Comparison of ENCODE assay signal across 10 mouse cellular contexts in genomic region chr13:12072112-12072511, GRCm38 (mm10). TPM values are rescaled to one million over a fixed set of nuclear protein-coding genes. Genes with fewer than 3 reads are reported as not detected.
DNase-seq lines count a peak whose midpoint lies in the region; TF ChIP-seq lines count a peak whose summit lies in the region.
"Had no signal": no experiment of that assay in that cellular context is flagged by ENCODE, and none has a peak within 500 bp of the region (broad histone marks: within the 10 kb centered on the region; RNA-seq: fewer than 3 reads in every experiment).

No protein-coding gene starts in this region.

- H3K4me3 ChIP-seq in layer of hippocampus, adult 2 months = no peak overlapping the region
- H3K4me3 ChIP-seq: liver, embryonic 15.5 days had no signal

- peak; percentile 45 for DNase-seq in adrenal gland, postnatal 14 days
- DNase-seq in adrenal gland, adult 8-10 months = no peak
- no peak for DNase-seq in layer of hippocampus, adult 2 months (ENCODE audit: low spot score in 2 of 2)
- DNase-seq in layer of hippocampus, adult 11-12 months (ENCODE audit: low spot score) = no peak
- peak; percentile 77 for DNase-seq in brain, embryonic 14.5 days (ENCODE audit: low read depth)
- peak; percentile 27 for DNase-seq in mesoderm, embryonic 11.5 days (ENCODE audit: low read depth, low spot score)
- no peak for DNase-seq in frontal cortex, postnatal 36 days (ENCODE audit: low spot score in 2 of 2)
- DNase-seq in right cerebral cortex, postnatal 14 days = no peak

- no peak for TF ChIP-seq POLR2A in brain, embryonic 14.5 days (IDR thresholded peaks at IDR 0.05; ENCODE audit: borderline replicate concordance, extremely low read depth, insufficient read depth, insufficient read length, poor library complexity, severe bottlenecking)

- H3K27ac ChIP-seq in layer of hippocampus, adult 2 months = peak overlapping the region; percentile 32; the same call in 1 of the 2 replicates
- H3K27ac ChIP-seq: liver, embryonic 15.5 days had no signal

- TF ChIP-seq CTCF in layer of hippocampus, adult 2 months (conservative IDR thresholded peaks at IDR 0.05) = no peak
- no peak for TF ChIP-seq CTCF in brain, embryonic 14.5 days (IDR thresholded peaks at IDR 0.05; ENCODE audit: borderline replicate concordance, extremely low read depth, insufficient read depth, insufficient read length)

RNA-seq across cellular contexts. Expression of gene Ryr2, which starts 34.6 kb away (rescaled TPM):
- 15.3 and 17.2 TPM in 2 replicates for total RNA-seq in adrenal gland, postnatal 14 days (2021)
- total RNA-seq in adrenal gland, adult 8-10 months (2022) = 10 to 100 TPM; 12.9 to 33.9 (median 20.0) TPM
- total RNA-seq in layer of hippocampus, adult 2 months (2021) = 100 to 1,000 TPM; 251 to 264 TPM
- polyA plus RNA-seq in brain, embryonic 14.5 days (2012; rRNA removed) = 6.1 and 12.7 TPM in 2 replicates
- polyA plus RNA-seq: inflammation-experienced regulatory T-cells, adult 6 months had no signal

Comparison
In these comparisons a context has a peak if more than half of its experiments do, and no peak if none do; other contexts are left out.
1. DNase-seq: peak in adrenal gland, postnatal 14 days (single experiment), brain, embryonic 14.5 days (single experiment) and mesoderm, embryonic 11.5 days (single experiment); none in adrenal gland, adult 8-10 months (single experiment), layer of hippocampus, adult 2 months (0 of 2), layer of hippocampus, adult 11-12 months (single experiment), frontal cortex, postnatal 36 days (0 of 2) and right cerebral cortex, postnatal 14 days (single experiment).
2. RNA of gene Ryr2, which starts 34.6 kb away (total RNA-seq): 251 to 264 TPM in layer of hippocampus, adult 2 months; 12.9 to 33.9 TPM in adrenal gland, adult 8-10 months and 15.3 to 17.2 TPM in adrenal gland, postnatal 14 days; every median in the first group is over 4 times any median in the second.